Mouse (Mus musculus) heart, postnatal 36 days (tissue): ENCODE measurements at regions not wholly inside any gene's neighbourhood (a gene's known extent, or its start where the extent isn't known, plus 50 kb on each side); places are given as distances from the start of the nearest gene placed in this dataset.

Experiments
- DNase-seq, 2 experiments: peaks; one replicate each; pipeline ENCODE4 v3.0.0; 2021 to 2022
- intact Hi-C: fragments of 180-260 bp; cut with DNase I; formaldehyde crosslinking; loops from one replicate; pipeline ENCODE4 v1.15.1; 2025

DNA sequence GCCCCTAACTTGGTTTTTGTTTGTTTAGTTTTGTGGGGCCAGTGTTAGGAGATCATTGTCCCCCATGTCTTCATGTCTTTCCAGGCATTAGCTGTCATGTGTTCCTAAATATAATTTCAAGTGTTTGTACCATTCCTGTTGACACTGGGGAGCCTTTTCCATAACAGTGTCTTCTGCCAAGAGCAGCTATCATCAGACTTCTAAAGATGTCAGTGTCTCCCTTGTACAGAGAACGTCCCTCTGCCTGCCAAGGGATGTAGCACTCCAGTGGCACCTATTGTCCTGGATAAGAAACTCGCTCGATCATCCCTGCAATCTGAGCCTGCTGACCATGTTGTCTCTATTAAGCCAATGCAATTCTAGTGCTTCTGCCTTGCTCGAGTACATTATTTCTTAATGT is 64.6 kb upstream of the Lhfpl2 start:
- DNase-seq = no peak
- intact Hi-C loops = no loop called here

DNA sequence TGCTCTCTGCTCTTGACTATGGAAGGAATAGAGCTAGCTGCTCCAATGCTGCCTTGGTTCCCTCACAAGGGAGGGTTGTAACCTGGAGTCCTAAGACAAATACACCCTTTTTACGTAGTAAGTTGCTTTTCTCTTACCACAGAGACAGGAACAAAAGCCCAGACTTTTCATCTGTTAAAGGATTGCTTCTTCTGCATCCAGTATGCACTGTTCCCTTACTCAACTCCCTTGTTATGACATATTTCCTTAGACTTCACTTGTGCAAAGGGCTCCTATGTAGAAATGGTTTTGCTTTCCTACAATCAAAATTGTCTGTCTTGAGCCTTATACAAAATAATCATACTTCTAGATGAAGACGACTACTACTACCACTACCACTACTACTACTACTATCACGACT is 62.2 kb upstream of the Lhfpl2 start:
- no peak for DNase-seq
- intact Hi-C loops = no loop called here

DNA sequence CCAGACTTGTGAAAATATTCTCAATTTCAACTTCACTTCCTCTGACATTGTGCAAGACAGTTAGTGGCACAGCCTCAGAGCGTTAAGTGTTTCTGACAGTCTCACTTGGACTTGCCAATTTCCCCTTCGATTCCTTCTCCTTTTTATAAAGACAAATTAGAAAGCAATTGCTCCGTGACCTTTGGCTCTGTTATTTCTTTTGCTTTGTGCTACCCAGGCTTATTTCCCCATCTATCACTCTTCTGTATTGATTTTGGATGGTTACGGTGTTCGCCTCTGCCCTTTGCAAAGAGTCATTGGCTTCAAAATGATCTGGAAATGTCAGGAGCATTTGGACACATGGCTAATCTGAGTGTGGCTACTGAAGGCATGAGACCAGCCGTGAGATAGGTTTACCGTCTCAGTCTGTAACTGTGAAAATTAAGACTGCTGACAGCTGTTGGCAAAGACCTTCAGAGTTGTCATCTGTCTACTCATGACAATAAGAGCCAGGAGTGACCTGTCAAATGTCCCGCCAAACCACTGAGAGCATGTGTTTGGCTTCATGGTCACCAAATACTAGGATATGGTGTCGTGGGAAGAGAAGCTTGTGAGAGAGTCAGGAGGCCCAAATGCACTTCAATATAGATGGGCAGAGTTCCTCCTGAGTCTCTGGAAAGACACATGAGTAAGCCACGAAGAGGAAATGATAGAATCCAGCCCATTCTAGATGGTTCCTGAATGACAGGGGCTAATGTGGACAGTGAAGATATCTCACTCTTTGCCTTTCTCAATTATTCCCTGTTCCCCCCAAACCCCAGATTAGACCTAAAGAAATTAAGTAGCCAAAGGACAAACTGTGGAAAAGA is 60.8 kb upstream of the Lhfpl2 start:
- DNase-seq = peak in 1 of 2 experiments; percentile 39
- intact Hi-C loops = no loop called here

DNA sequence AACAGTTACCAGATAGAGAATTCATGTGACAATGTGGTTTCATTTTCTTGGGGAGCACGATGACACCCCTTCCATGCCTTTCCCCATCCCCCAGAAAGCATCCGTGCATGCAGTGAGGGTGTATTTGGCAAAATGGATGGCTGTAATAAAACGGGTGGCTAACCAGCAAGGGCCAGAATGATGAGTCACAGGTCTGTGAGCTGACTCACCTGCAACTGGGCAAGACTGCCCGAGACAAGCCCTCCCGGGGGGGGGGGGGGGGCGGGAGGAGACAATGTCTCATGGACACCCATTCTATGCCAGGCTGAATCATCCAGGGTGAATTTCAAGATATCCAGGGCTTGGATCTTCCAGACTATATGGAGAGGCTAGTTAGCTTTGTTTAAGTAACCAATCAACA is 59.6 kb upstream of the Lhfpl2 start:
- intact Hi-C loops = no loop called here
- no peak for DNase-seq

DNA sequence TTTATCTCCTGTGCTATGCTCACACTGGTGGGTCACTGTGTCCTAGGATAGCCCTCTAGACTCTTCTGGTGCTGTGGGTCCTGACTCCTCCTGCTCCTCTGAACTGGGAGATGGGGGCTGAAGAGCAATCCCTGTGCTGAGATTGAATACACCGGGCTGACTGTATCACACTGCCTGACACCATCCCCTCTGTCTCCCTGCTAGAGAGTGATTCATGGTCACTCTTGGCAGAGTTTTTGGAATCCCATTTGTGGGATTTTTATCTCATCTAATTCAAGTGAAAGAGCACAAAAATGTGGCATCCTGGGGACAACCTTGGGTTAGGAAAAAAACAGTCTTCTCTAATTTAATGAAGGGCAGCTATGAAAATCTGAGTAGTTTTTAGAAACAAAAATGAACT is 59.2 kb upstream of the Lhfpl2 start:
- DNase-seq = no peak
- intact Hi-C loops = no loop called here

DNA sequence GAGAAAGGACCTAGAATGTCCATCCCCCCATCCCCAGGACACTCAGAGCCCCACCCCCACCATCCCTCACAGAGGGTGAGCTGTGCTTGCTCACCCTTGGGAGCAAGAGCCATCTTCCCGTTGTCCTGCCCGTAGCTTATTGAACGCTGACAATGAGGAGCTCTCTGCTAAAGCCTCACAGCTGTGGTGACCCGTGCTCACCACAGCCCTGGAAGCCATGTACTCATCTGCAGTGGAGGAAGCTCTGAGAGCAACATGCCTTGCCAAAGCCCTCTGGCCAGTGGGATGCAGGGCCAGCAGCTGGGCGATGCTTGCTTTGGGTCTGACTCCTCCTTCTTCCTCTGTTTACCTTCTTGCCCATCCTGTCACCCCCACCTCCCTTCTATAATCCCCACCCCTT is 53.8 kb upstream of the Lhfpl2 start:
- intact Hi-C loops = no loop called here
- DNase-seq = no peak

DNA sequence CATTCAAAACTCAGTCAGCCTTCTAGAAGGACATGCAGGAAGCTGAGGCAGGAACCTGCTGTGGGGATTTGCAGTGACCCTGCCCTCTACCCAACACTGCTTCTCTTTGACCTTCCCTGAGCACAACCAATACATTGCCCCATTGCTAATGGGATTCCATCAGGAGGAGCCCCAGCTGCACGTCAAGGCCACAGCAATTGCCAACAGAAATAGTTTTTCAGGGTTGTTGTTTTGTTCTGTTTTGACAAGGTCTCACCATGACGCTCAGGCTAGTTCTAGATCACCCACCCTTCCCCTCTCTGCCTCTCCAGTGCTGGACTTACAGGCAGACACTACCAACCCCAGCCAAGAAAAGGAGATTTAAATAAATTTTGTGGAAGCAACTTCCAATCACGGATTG is 53.2 kb upstream of the Lhfpl2 start:
- intact Hi-C loops = no loop called here
- no peak for DNase-seq

DNA sequence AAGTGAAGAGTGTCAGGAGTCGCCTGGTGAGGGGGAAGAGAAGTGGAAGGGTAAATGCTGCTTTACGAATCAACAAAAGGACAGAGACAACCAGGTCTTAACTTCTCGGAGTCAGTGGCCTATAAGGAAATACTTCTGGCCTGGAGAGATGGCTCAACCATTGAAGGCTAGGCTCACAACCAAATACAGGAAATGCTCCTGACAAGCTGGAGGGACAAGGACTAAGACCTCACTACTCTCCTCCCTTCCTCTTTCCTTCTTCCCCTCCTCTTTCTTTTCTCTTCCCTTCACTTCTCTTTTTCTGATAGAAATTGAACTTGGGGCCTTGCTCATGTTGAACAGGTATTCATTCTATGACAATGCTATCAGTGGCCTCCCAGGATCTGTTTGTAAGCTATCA is 51.7 kb upstream of the Lhfpl2 start:
- no peak for DNase-seq
- intact Hi-C loops = no loop called here
